Mouse (Mus musculus): ENCODE data around the gene Fbxl13. TPM values are rescaled to one million over a fixed set of nuclear protein-coding genes. Genes with fewer than 3 reads are reported as not detected.

The Fbxl13 gene
- polyA plus RNA-seq, 1 experiment = 0.19 TPM

GRCm38 (mm10) chr5:21479746-21480145, 165.7 kb downstream of the Fbxl13 start:
- no peak overlapping the region for H3ac ChIP-seq (ENCODE audit: control insufficient read depth, insufficient read length)
- TF ChIP-seq POLR2A (IDR thresholded peaks at IDR 0.05; ENCODE audit: insufficient read length, low read depth) (no peak), TCF3 (IDR thresholded peaks at IDR 0.05; ENCODE audit: insufficient read length, low read depth) (no peak)
- no peaks in the 10 kb centered on the region for H3K27me3 ChIP-seq (ENCODE audit: control insufficient read depth, insufficient read depth, insufficient read length)
- no peaks in the 10 kb centered on the region for H3K36me3 ChIP-seq (ENCODE audit: control insufficient read depth, insufficient read depth)
- H3K4me2 ChIP-seq (ENCODE audit: low read depth) = no peak overlapping the region
- H3K4me3 ChIP-seq = no peak overlapping the region
- no peaks in the 10 kb centered on the region for H3K79me2 ChIP-seq (ENCODE audit: control insufficient read depth, insufficient read depth)

GRCm38 (mm10) chr5:21478428-21478827, 167.0 kb downstream of the Fbxl13 start:
- Histone ChIP-seq H3ac (ENCODE audit: control insufficient read depth, insufficient read length) (no peak overlapping the region), H3K27me3 (ENCODE audit: control insufficient read depth, insufficient read depth, insufficient read length) (no peaks in the 10 kb centered on the region)
- no peak for TF ChIP-seq USF1 (IDR thresholded peaks at IDR 0.05; ENCODE audit: low read depth)
- TF ChIP-seq REST (IDR thresholded peaks at IDR 0.05; ENCODE audit: insufficient read depth, insufficient read length) = no peak
- no peak for TF ChIP-seq POLR2A (IDR thresholded peaks at IDR 0.05; ENCODE audit: insufficient read length, low read depth)
- no peak for TF ChIP-seq SRF (IDR thresholded peaks at IDR 0.05; ENCODE audit: control insufficient read depth, insufficient read length, low read depth)
- no peak for TF ChIP-seq CEBPB (IDR thresholded peaks at IDR 0.05; ENCODE audit: insufficient read depth, poor library complexity, severe bottlenecking)
- TF ChIP-seq E2F4 (IDR thresholded peaks at IDR 0.05; ENCODE audit: insufficient read depth) = no peak
- TF ChIP-seq TCF12 (IDR thresholded peaks at IDR 0.05; ENCODE audit: insufficient read depth, poor library complexity, severe bottlenecking) = no peak
- no peak for TF ChIP-seq TCF3 (IDR thresholded peaks at IDR 0.05; ENCODE audit: insufficient read length, low read depth)
- TF ChIP-seq MYOD1 (IDR thresholded peaks at IDR 0.05; ENCODE audit: control insufficient read depth in 1 of 3, insufficient read length in 2 of 3, low read depth in 2 of 3) = no peak
- TF ChIP-seq POLR2AphosphoS2 (IDR thresholded peaks at IDR 0.05; ENCODE audit: insufficient read length, low read depth) = no peak
- no peak for TF ChIP-seq MYOG (IDR thresholded peaks at IDR 0.05; ENCODE audit: control insufficient read depth in 1 of 3, insufficient read depth in 1 of 3, insufficient read length in 2 of 3, low read depth in 2 of 3)
- no peak for TF ChIP-seq MAX (IDR thresholded peaks at IDR 0.05; ENCODE audit: low read depth)

DNA sequence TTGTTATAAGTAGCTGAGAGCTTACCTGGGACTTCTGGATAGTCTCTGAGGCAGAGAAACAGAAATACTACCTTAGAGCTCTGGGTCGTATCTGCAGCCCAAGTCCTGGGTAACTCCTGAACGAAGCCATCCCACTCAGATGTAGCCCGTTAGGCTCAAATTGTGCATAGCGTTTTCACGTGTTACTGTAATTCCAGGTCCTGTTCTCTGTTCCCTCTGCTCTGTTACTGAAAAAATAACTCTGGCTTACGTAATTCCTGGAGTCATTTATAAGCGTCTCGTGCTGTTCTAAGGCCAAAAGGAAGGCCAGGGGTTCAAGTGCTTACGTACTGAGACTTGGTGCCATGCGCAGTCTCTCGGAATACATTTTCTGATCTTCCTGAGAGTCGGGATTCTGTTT, 177.3 kb downstream of the Fbxl13 start:
- Histone ChIP-seq H3ac (ENCODE audit: control insufficient read depth, insufficient read length) (no peak overlapping the region), H3K27me3 (ENCODE audit: control insufficient read depth, insufficient read depth, insufficient read length) (no peaks in the 10 kb centered on the region), H3K36me3 (ENCODE audit: control insufficient read depth, insufficient read depth) (no peaks in the 10 kb centered on the region), H3K79me2 (ENCODE audit: control insufficient read depth, insufficient read depth) (no peaks in the 10 kb centered on the region), H3K4me3 (no peak overlapping the region), H3K4me2 (ENCODE audit: low read depth) (no peak overlapping the region)
- TF ChIP-seq MYOG (IDR thresholded peaks at IDR 0.05; ENCODE audit: control insufficient read depth in 1 of 3, insufficient read depth in 1 of 3, insufficient read length in 2 of 3, low read depth in 2 of 3) = no peak
- no peak for TF ChIP-seq SRF (IDR thresholded peaks at IDR 0.05; ENCODE audit: control insufficient read depth, insufficient read length, low read depth)
- TF ChIP-seq MYOD1 (IDR thresholded peaks at IDR 0.05; ENCODE audit: control insufficient read depth in 1 of 3, insufficient read length in 2 of 3, low read depth in 2 of 3) = no peak
- no peak for TF ChIP-seq CEBPB (IDR thresholded peaks at IDR 0.05; ENCODE audit: insufficient read depth, poor library complexity, severe bottlenecking)
- no peak for TF ChIP-seq POLR2A (IDR thresholded peaks at IDR 0.05; ENCODE audit: insufficient read length, low read depth)
- TF ChIP-seq TCF12 (IDR thresholded peaks at IDR 0.05; ENCODE audit: insufficient read depth, poor library complexity, severe bottlenecking) = no peak
- TF ChIP-seq POLR2AphosphoS2 (IDR thresholded peaks at IDR 0.05; ENCODE audit: insufficient read length, low read depth) = no peak
- TF ChIP-seq REST (IDR thresholded peaks at IDR 0.05; ENCODE audit: insufficient read depth, insufficient read length) = no peak
- no peak for TF ChIP-seq E2F4 (IDR thresholded peaks at IDR 0.05; ENCODE audit: insufficient read depth)
- TF ChIP-seq TCF3 (IDR thresholded peaks at IDR 0.05; ENCODE audit: insufficient read length, low read depth) = no peak
- no peak for TF ChIP-seq USF1 (IDR thresholded peaks at IDR 0.05; ENCODE audit: low read depth)
- no peak for TF ChIP-seq MAX (IDR thresholded peaks at IDR 0.05; ENCODE audit: low read depth)

More at GRCm38 (mm10) chr5:21478428-21478827, 167.0 kb downstream of the Fbxl13 start:
- Histone ChIP-seq H3K4me3 (no peak overlapping the region), H3K36me3 (ENCODE audit: control insufficient read depth, insufficient read depth) (no peaks in the 10 kb centered on the region), H3K4me2 (ENCODE audit: low read depth) (no peak overlapping the region), H3K79me2 (ENCODE audit: control insufficient read depth, insufficient read depth) (no peaks in the 10 kb centered on the region)

DNA sequence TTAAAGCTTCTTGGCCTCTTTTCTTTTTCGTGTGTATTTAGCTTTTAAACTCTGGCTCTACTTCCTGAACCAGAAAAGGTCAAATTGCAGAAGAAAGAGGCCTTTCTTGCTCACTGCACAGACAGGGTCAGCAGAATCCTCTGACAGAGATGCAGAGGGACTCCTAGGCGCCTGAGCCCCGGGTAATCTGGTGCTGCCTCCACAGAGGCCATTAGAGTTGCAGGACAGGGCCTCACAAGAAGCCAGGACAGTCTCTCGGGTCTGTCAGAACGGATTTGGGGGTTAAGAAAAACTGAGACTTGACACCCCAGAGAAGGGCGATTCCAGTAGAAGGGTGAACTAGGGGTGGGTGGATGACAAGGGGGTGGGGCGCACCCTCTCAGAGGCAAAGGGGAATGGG, 178.0 kb downstream of the Fbxl13 start:
- H3ac ChIP-seq (ENCODE audit: control insufficient read depth, insufficient read length) = no peak overlapping the region
- H3K79me2 ChIP-seq (ENCODE audit: control insufficient read depth, insufficient read depth) = no peaks in the 10 kb centered on the region
- no peak overlapping the region for H3K4me2 ChIP-seq (ENCODE audit: low read depth)
- no peaks in the 10 kb centered on the region for H3K36me3 ChIP-seq (ENCODE audit: control insufficient read depth, insufficient read depth)
- no peak overlapping the region for H3K4me3 ChIP-seq
- TF ChIP-seq CEBPB (IDR thresholded peaks at IDR 0.05; ENCODE audit: insufficient read depth, poor library complexity, severe bottlenecking) = no peak
- H3K27me3 ChIP-seq (ENCODE audit: control insufficient read depth, insufficient read depth, insufficient read length) = no peaks in the 10 kb centered on the region

- Histone ChIP-seq H3K27me3 (ENCODE audit: control insufficient read depth, insufficient read depth, insufficient read length) (no peaks in the 10 kb centered on the region), H3K36me3 (ENCODE audit: control insufficient read depth, insufficient read depth) (no peaks in the 10 kb centered on the region), H3K4me3 (no peak overlapping the region), H3K4me2 (ENCODE audit: low read depth) (no peak overlapping the region), H3ac (ENCODE audit: control insufficient read depth, insufficient read length) (no peak overlapping the region), H3K79me2 (ENCODE audit: control insufficient read depth, insufficient read depth) (no peaks in the 10 kb centered on the region)
- TF ChIP-seq USF1 (IDR thresholded peaks at IDR 0.05; ENCODE audit: low read depth) (no peak), POLR2AphosphoS2 (IDR thresholded peaks at IDR 0.05; ENCODE audit: insufficient read length, low read depth) (no peak), MAX (IDR thresholded peaks at IDR 0.05; ENCODE audit: low read depth) (no peak)
Measured at GRCm38 (mm10) chr5:21440833-21441530, 204.5 kb downstream of the Fbxl13 start.

All from myocyte (in vitro differentiated cells).